Comparison of ENCODE assay signal across 7 mouse cellular contexts in genomic region chr3:127124375-127124993, GRCm38 (mm10).
DNase-seq lines count a peak whose midpoint lies in the region; ATAC-seq and TF ChIP-seq lines count a peak whose summit lies in the region.

No protein-coding gene starts in this region.

- peak; percentile 38 for DNase-seq in embryonic facial prominence, embryonic 14.5 days (ENCODE audit: low spot score)
- peak; percentile 57 for DNase-seq in gastrocnemius, postnatal 25 days
- no peak for DNase-seq in hindbrain, postnatal 0 days (ENCODE audit: low spot score)
- peak; percentile 25 for DNase-seq in liver, postnatal 0 days
- no peak for DNase-seq in cerebellum, adult 8-10 months
- no peak for DNase-seq in right cerebral cortex, postnatal 36 days (ENCODE audit: low spot score in 2 of 2)
- DNase-seq in urinary bladder, postnatal 10 days (ENCODE audit: low spot score) = no peak

- H3K27me3 ChIP-seq in embryonic facial prominence, embryonic 14.5 days (replicated peaks; ENCODE audit: control insufficient read depth, insufficient read depth, low read length) = no peaks in the 10 kb centered on the region
- H3K27me3 ChIP-seq in hindbrain, postnatal 0 days (ENCODE audit: insufficient read depth, low read length) = no peaks in the 10 kb centered on the region
- H3K27me3 ChIP-seq in liver, postnatal 0 days (ENCODE audit: insufficient read depth, low read length) = no peaks in the 10 kb centered on the region

- no peak overlapping the region for H3K4me2 ChIP-seq in embryonic facial prominence, embryonic 14.5 days (ENCODE audit: low read depth, low read length)
- no peak overlapping the region for H3K4me2 ChIP-seq in hindbrain, postnatal 0 days (ENCODE audit: low read depth, low read length)
- peak overlapping the region; percentile 52 for H3K4me2 ChIP-seq in liver, postnatal 0 days (ENCODE audit: low read depth, low read length)

- TF ChIP-seq EP300 in liver, postnatal 0 days (IDR thresholded peaks at IDR 0.05; ENCODE audit: low read depth) = no peak

- no peaks in the 10 kb centered on the region for H3K36me3 ChIP-seq in embryonic facial prominence, embryonic 14.5 days (ENCODE audit: control insufficient read depth, insufficient read depth, low read length)
- H3K36me3 ChIP-seq in hindbrain, postnatal 0 days (ENCODE audit: insufficient read depth, low read length) = no peaks in the 10 kb centered on the region
- H3K36me3 ChIP-seq in liver, postnatal 0 days (replicated peaks; ENCODE audit: insufficient read depth, low read length) = no peaks in the 10 kb centered on the region

- H3K9ac ChIP-seq in embryonic facial prominence, embryonic 14.5 days (ENCODE audit: low read depth, low read length) = no peak overlapping the region
- H3K9ac ChIP-seq in hindbrain, postnatal 0 days (replicated peaks; ENCODE audit: low read length) = no peak overlapping the region
- H3K9ac ChIP-seq in liver, postnatal 0 days (replicated peaks) = 0 out of 2 replicates have a peak overlapping the region, but pooled peaks have one; percentile 34

- no peak for TF ChIP-seq CTCF in hindbrain, postnatal 0 days (IDR thresholded peaks at IDR 0.05; ENCODE audit: low read depth)
- no peak for TF ChIP-seq CTCF in liver, postnatal 0 days (IDR thresholded peaks at IDR 0.05; ENCODE audit: low read depth)

- peak; percentile 62; the same call in 1 of the 2 replicates for ATAC-seq in embryonic facial prominence, embryonic 14.5 days (ENCODE audit: low read depth)
- ATAC-seq in hindbrain, postnatal 0 days = peak; percentile 49; the same call in 1 of the 2 replicates
- ATAC-seq in liver, postnatal 0 days = peak; percentile 83

- H3K9me3 ChIP-seq in embryonic facial prominence, embryonic 14.5 days (ENCODE audit: control insufficient read depth, low read length) = no peaks in the 10 kb centered on the region
- H3K9me3 ChIP-seq in hindbrain, postnatal 0 days (ENCODE audit: low read length) = no peaks in the 10 kb centered on the region
- no peaks in the 10 kb centered on the region for H3K9me3 ChIP-seq in liver, postnatal 0 days (ENCODE audit: low read length)

- no peak overlapping the region for H3K4me3 ChIP-seq in embryonic facial prominence, embryonic 14.5 days (ENCODE audit: low read depth, low read length)
- H3K4me3 ChIP-seq in hindbrain, postnatal 0 days (ENCODE audit: low read length) = no peak overlapping the region
- no peak overlapping the region for H3K4me3 ChIP-seq in liver, postnatal 0 days (ENCODE audit: low read depth, low read length)

- no peak overlapping the region for H3K27ac ChIP-seq in embryonic facial prominence, embryonic 14.5 days (replicated peaks; ENCODE audit: low read depth, low read length)
- peak overlapping the region; percentile 38; the same call in 1 of the 2 replicates for H3K27ac ChIP-seq in hindbrain, postnatal 0 days
- H3K27ac ChIP-seq in liver, postnatal 0 days (ENCODE audit: low read depth) = peak overlapping the region; percentile 95

- WGBS in embryonic facial prominence, embryonic 14.5 days = 48% methylated on average over 10 of the region's 10 CpGs
- 34% methylated on average over 10 of the region's 10 CpGs for WGBS in hindbrain, postnatal 0 days
- 53% methylated on average over 10 of the region's 10 CpGs for WGBS in liver, postnatal 0 days (ENCODE audit: insufficient replicate concordance)

- H3K4me1 ChIP-seq in embryonic facial prominence, embryonic 14.5 days (ENCODE audit: control insufficient read depth, insufficient read depth, low read length) = peaks cover 21% of the 10 kb centered on the region; the same call in 1 of the 2 replicates
- 0 out of 2 replicates have a peak, but pooled peaks cover 6% of the 10 kb centered on the region for H3K4me1 ChIP-seq in hindbrain, postnatal 0 days (ENCODE audit: insufficient read depth, low read length)
- H3K4me1 ChIP-seq in liver, postnatal 0 days (ENCODE audit: insufficient read depth) = no peaks in the 10 kb centered on the region; the same call in 1 of the 2 replicates

Comparison
In these comparisons a context has a peak if more than half of its experiments do, and no peak if none do; other contexts are left out.
1. DNase-seq: peak in embryonic facial prominence, embryonic 14.5 days (single experiment), gastrocnemius, postnatal 25 days (single experiment) and liver, postnatal 0 days (single experiment); none in hindbrain, postnatal 0 days (single experiment), cerebellum, adult 8-10 months (single experiment), right cerebral cortex, postnatal 36 days (0 of 2) and urinary bladder, postnatal 10 days (single experiment).
2. Peak in every context shown above with its lines, with median percentiles within 50 percentile points of each other: ATAC-seq.